Mouse (Mus musculus) liver, embryonic 13.5 days (tissue): ENCODE results near the gene Slc38a1. TPM values are rescaled to one million over a fixed set of nuclear protein-coding genes. Genes with fewer than 3 reads are reported as not detected.

Experiments used
- polyA plus RNA-seq: library from polyadenylated mRNA; unstranded; fragments of >200 nt; fragmentation: Nextera tagmentation; extraction: Ambion mirVana; gene quantifications from 2 replicates; pipeline ENCODE4 v1.2.1, GENCODE M21; 2015

Gene Slc38a1
- polyA plus RNA-seq, 1 experiment from 2014 or later: 29.6 TPM

Other genes starting within 250 kb of the Slc38a1 start
- 53.4 and 57.0 TPM in 2 replicates for gene Scaf11, start 182.1 kb downstream of the Slc38a1 start, polyA plus RNA-seq
- 33.8 and 45.3 TPM in 2 replicates for gene Slc38a2, start 56.8 kb upstream of the Slc38a1 start, polyA plus RNA-seq